Mouse (Mus musculus) effector memory CD4-positive, alpha-beta T cell, adult 5 months (primary cell): ENCODE results near the gene Dlg4. TPM values are rescaled to one million over a fixed set of nuclear protein-coding genes. Genes with fewer than 3 reads are reported as not detected.

Experiments
- polyA plus RNA-seq: library from polyadenylated mRNA; unstranded; fragments of 100-300 nt; shearing (Covaris generic); gene quantifications from one replicate; pipeline ENCODE4 v1.2.1, GENCODE M21; 2017

Dlg4 gene
- 4.6 TPM for polyA plus RNA-seq

DNA sequence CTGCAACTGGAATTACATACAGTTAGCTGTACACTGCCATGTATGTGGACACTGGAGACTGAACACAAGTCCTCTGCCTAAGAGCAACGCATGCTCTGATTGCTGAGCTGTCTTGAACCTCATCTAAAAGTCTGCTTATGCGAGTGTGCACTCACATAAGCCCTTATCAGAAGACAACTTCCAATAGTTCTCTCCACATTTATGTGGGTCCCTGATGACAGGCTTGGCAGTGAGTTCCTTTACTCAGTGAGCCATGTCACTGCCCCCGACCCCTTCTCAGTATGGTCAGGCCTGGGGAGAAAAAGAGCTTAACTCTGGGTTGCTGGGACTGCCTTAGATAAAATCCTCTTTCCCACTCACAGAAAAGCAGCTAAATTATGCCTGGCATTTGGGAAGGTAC, at the start of gene Dlg4:
Dlg4 (plus strand) TSS at position 274 of the 400 bp plus-strand sequence.

GRCm38 (mm10) chr11:69981141-69981762, 35.5 kb upstream of the Dlg4 start, which contains the start of gene Ctdnep1:
Gene Ctdnep1 (plus strand): TSS chr11:69981156.

DNA sequence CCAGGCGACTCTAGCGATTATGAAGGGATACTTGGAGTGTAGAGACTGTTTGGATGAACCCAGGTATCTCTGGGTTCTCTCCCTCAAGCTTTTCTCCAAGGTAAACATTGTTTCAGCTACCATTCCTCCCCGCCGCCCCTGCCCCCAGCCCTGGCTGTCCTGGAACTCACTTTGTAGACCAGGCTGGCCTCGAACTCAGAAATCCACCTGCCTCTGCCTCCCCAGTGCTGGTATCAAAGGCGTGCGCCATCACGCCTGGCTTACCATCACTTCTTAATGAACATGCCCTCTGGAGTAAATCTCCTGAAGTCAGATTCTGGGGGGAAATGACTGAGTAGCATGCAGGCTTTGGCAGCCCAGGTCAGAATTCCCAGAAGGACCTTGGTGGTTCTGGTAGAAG, 34.5 kb upstream of the Dlg4 start, which contains the start of gene Elp5:
Elp5 (minus strand) TSS at position 293 of the 400 bp plus-strand sequence.

GRCm38 (mm10) chr11:69990850-69991691, 25.7 kb upstream of the Dlg4 start, which contains the start of gene Gabarap:
Gene Gabarap (plus strand): TSS chr11:69991143.

DNA sequence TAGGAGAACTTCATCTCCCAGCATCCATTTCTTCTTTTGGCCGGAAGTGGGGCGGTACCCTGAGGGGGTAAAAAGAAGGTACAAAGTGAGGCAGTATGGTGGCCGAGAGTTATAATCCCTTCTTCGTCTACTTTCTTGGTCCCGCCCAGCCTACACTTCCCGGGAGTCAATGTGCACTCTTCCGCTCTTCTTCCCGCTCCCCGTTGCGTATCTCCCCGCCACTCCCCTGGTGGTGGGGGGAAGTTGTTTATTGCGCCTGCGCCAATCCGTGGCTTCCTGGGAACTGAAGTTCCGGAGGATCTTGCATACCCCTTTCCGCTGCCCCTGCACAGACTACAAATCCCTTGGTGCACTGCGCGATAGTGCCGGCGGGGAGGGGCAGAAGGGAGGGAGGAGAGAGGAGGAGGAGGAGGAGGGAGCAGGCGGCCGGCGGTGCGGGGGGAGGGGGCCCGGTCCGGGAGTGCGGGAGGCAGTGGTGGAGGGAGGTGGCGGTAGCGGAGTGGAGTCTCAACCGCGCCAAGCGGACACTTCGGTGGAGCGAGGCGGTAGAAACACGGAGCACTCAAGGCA, 21.3 kb upstream of the Dlg4 start, which contains the start of gene Phf23:
Phf23 (plus strand) TSS at position 387 of the 570 bp plus-strand sequence.

GRCm38 (mm10) chr11:70000396-70000898, 16.3 kb upstream of the Dlg4 start, which contains the start of gene Dvl2:
Gene Dvl2 (plus strand): TSS chr11:70000595.

DNA sequence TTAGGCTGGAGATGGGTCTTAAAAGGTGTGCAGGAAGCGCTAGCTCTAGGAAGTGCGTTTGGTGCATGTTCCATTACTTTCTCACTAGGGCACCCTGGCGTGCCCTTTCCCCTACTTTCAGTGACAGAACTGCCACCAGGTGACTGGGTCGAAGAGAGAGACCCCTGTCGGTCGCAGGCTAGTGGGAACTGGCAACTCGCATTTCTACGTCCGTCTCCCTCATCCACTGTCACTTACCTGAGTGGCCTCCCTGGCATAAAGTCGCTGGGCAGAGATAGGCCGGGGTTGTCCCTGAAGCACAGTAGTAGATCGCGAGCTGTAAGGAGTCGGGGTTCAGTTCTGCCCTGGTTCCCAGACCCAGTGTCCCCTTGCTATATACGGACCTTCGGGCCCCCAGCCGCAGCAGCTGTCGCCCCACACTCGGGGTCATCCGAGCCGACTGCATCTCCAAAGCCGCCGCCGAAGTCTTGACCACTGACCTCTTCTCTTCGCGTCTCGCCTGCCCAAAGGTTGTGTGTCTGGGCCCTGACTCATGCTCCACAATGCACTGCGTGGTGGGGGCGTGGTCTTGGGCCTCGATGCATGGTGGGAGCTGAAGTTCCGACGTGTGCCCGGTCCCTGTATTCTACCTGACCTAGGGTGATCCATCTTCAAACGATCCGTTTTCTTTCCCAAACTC, 1.7 kb upstream of the Dlg4 start, which contains the start of gene Acadvl:
Acadvl (minus strand) TSS at position 532 of the 679 bp plus-strand sequence.

DNA sequence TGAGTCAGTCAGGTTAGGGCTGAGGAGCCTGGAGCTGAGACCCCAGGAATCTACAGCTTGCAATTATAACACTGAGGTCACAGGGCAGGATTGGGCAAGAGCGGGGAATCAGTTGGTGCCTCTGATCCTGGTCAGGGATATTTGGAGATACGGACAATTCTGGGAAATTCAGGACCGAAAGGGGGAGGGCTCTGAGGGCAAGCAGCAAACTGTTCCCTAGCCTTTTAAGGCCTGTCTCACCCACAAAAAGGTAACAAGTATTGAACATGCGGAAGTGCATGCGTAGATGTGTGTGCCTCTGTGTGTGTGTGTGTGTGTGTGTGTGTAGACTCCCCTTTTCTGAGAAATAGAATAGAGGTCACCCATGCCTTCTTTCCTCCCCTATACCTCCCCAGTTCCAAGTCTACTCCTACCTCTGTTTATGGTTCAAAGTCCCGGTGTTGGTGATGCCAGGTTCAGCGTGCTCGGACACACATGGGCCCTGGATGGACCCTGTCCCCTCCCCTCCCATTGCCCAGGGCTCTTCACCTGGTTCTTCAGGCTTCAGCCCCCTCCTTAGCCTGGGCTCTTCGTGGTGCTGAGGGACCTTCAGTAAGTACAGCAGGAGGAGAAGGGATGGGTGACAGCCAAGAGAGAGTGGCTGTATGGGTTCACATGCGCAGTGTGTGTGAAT, 37.3 kb downstream of the Dlg4 start, which contains the start of gene Asgr1:
Asgr1 (plus strand) TSS at position 188 of the 673 bp plus-strand sequence.

GRCm38 (mm10) chr11:70091986-70092783, 75.4 kb downstream of the Dlg4 start, which contains the start of gene Asgr2:
Gene Asgr2 (plus strand): TSS chr11:70092644.

Other genes with a start within 250 kb of the Dlg4 start
- 1.4 TPM for gene Chrnb1, start 221.0 kb upstream of the Dlg4 start, polyA plus RNA-seq
- not detected for gene Fgf11, start 215.1 kb upstream of the Dlg4 start, polyA plus RNA-seq
- not detected for gene Tmem102, start 211.3 kb upstream of the Dlg4 start, polyA plus RNA-seq
- not detected for gene Gm39566, start 201.6 kb upstream of the Dlg4 start, polyA plus RNA-seq
- gene Spem2, start 198.5 kb upstream of the Dlg4 start, polyA plus RNA-seq, result not detected
- gene Spem1, start 194.8 kb upstream of the Dlg4 start, polyA plus RNA-seq, result not detected
- gene Nlgn2, start 179.2 kb upstream of the Dlg4 start, polyA plus RNA-seq, result not detected
- gene Tmem256, start 178.4 kb upstream of the Dlg4 start, polyA plus RNA-seq, result 42.5 TPM
- gene Plscr3, start 170.6 kb upstream of the Dlg4 start, polyA plus RNA-seq, result 9.2 TPM
- gene Tnk1, start 158.2 kb upstream of the Dlg4 start, polyA plus RNA-seq, result not detected
- not detected for gene Tmem95, start 138.9 kb upstream of the Dlg4 start, polyA plus RNA-seq
- 0.11 TPM for gene Kctd11, start 135.5 kb upstream of the Dlg4 start, polyA plus RNA-seq
- 462 TPM for gene Acap1, start 121.4 kb upstream of the Dlg4 start, polyA plus RNA-seq
- gene 2810408A11Rik, start 116.0 kb upstream of the Dlg4 start, polyA plus RNA-seq, result 0.80 TPM
- 5.4 TPM for gene Neurl4, start 115.9 kb upstream of the Dlg4 start, polyA plus RNA-seq
- 200 TPM for gene Gps2, start 103.1 kb upstream of the Dlg4 start, polyA plus RNA-seq
- 977 TPM for gene Eif5a, start 95.0 kb upstream of the Dlg4 start, polyA plus RNA-seq
- gene Ybx2, start 81.1 kb upstream of the Dlg4 start, polyA plus RNA-seq, result not detected
- gene Slc2a4, start 68.8 kb upstream of the Dlg4 start, polyA plus RNA-seq, result not detected
- gene Cldn7, start 52.2 kb upstream of the Dlg4 start, polyA plus RNA-seq, result not detected
- 41.4 TPM for gene Ctdnep1, start 35.8 kb upstream of the Dlg4 start, polyA plus RNA-seq
- 50.5 TPM for gene Elp5, start 34.4 kb upstream of the Dlg4 start, polyA plus RNA-seq
- 366 TPM for gene Gabarap, start 25.8 kb upstream of the Dlg4 start, polyA plus RNA-seq
- 52.0 TPM for gene Phf23, start 21.2 kb upstream of the Dlg4 start, polyA plus RNA-seq
- 20.9 TPM for gene Dvl2, start 16.3 kb upstream of the Dlg4 start, polyA plus RNA-seq
- 83.6 TPM for gene Acadvl, start 1.5 kb upstream of the Dlg4 start, polyA plus RNA-seq
- gene Asgr1, start 37.1 kb downstream of the Dlg4 start, polyA plus RNA-seq, result not detected
- gene Asgr2, start 75.7 kb downstream of the Dlg4 start, polyA plus RNA-seq, result not detected
- not detected for gene Mgl2, start 113.4 kb downstream of the Dlg4 start, polyA plus RNA-seq
- not detected for gene Clec10a, start 139.3 kb downstream of the Dlg4 start, polyA plus RNA-seq
- 0.65 TPM for gene Slc16a11, start 195.8 kb downstream of the Dlg4 start, polyA plus RNA-seq
- 1.4 TPM for gene Slc16a13, start 204.1 kb downstream of the Dlg4 start, polyA plus RNA-seq
- gene Bcl6b, start 212.9 kb downstream of the Dlg4 start, polyA plus RNA-seq, result not detected
- gene 0610010K14Rik, start 221.0 kb downstream of the Dlg4 start, polyA plus RNA-seq, result 86.5 TPM
- 2.4 TPM for gene Gm21988, start 222.9 kb downstream of the Dlg4 start, polyA plus RNA-seq
- 237 TPM for gene Rnasek, start 222.9 kb downstream of the Dlg4 start, polyA plus RNA-seq
- gene Alox12, start 238.4 kb downstream of the Dlg4 start, polyA plus RNA-seq, result not detected